Mouse (Mus musculus) lung, postnatal 0 days (tissue): ENCODE measurements at regions not wholly inside any gene's neighbourhood (a gene's known extent, or its start where the extent isn't known, plus 50 kb on each side); places are given as distances from the start of the nearest gene placed in this dataset.

Source experiments
- ATAC-seq: fragments of 200-750 bp; cut with Nextera tagmentation; 2 replicates; pipeline ENCODE4 v1.8.0; 2017; ENCODE audit warnings: moderate library complexity
- DNase-seq: peaks from one replicate; pipeline ENCODE4 v3.0.0-alpha.2; 2016; ENCODE audit warnings: low spot score
- H3K27ac ChIP-seq: fragments of 300-500 bp; sonication (generic); 2 replicates; pipeline ENCODE4 v1.5.1; 2014; ENCODE audit warnings: antibody characterized with exemption, mild to moderate bottlenecking, low read length, mixed read lengths
- H3K27me3 ChIP-seq: fragments of 300-500 bp; sonication (generic); replicated peaks from 2 replicates; pipeline ENCODE4 v1.6.1; 2014; ENCODE audit warnings: low read length, mixed read lengths; ENCODE audit not compliant: insufficient read depth
- H3K36me3 ChIP-seq: fragments of 300-500 bp; sonication (generic); 2 replicates; pipeline ENCODE4 v1.6.1; 2014; ENCODE audit warnings: low read length, mixed read lengths; ENCODE audit not compliant: insufficient read depth
- H3K4me1 ChIP-seq: fragments of 300-500 bp; sonication (generic); 2 replicates; pipeline ENCODE4 v1.6.1; 2014; ENCODE audit warnings: antibody characterized with exemption, low read depth, low read length, mixed read lengths; ENCODE audit not compliant: insufficient read depth
- H3K4me2 ChIP-seq: fragments of 300-500 bp; sonication (generic); replicated peaks from 2 replicates; pipeline ENCODE4 v1.6.1; 2014; ENCODE audit warnings: low read depth, mild to moderate bottlenecking, low read length, moderate library complexity, mixed read lengths
- H3K4me3 ChIP-seq: fragments of 300-500 bp; sonication (generic); 2 replicates; pipeline ENCODE4 v1.5.1; 2014; ENCODE audit warnings: low read depth, low read length
- H3K9ac ChIP-seq: fragments of 300-500 bp; sonication (generic); replicated peaks from 2 replicates; pipeline ENCODE4 v1.6.1; 2014; ENCODE audit warnings: low read depth, mild to moderate bottlenecking
- H3K9me3 ChIP-seq: fragments of 300-500 bp; sonication (generic); 2 replicates; pipeline ENCODE4 v1.6.1; 2016; ENCODE audit warnings: low read length, mixed read lengths
- CTCF ChIP-seq: IDR thresholded peaks from 2 replicates; pipeline ENCODE4 v1.5.1; 2016; ENCODE audit warnings: antibody characterized with exemption, mild to moderate bottlenecking
- EP300 ChIP-seq: IDR thresholded peaks from 2 replicates; pipeline ENCODE4 v1.6.1; 2016; ENCODE audit warnings: antibody characterized with exemption, mild to moderate bottlenecking, control low read depth
- WGBS: fragments of 180-500 bp; shearing (Covaris S2); extraction: QIAGEN DNeasy Blood & Tissue Kit; methylation state at CpG from one replicate; pipeline ENCODE4 v1.1.7; 2014; 5-methylcytosine and 5-hydroxymethylcytosine counted together

GRCm38 (mm10) chr11:32136066-32136465, 64.0 kb downstream of the Il9r start:
- WGBS, result 71% methylated on average over 5 of the region's 5 CpGs
- Histone ChIP-seq H3K9ac (no peak overlapping the region), H3K9me3 (no peaks in the 10 kb centered on the region), H3K4me3 (no peak overlapping the region), H3K36me3 (no peaks in the 10 kb centered on the region), H3K27ac (no peak overlapping the region), H3K4me2 (no peak overlapping the region), H3K4me1 (no peaks in the 10 kb centered on the region), H3K27me3 (no peaks in the 10 kb centered on the region)
- TF ChIP-seq EP300 (no peak), CTCF (no peak)
- DNase-seq (no peak), ATAC-seq (no peak)

- Histone ChIP-seq H3K36me3 (no peaks in the 10 kb centered on the region), H3K4me3 (no peak overlapping the region), H3K4me2 (no peak overlapping the region), H3K27ac (no peak overlapping the region), H3K9me3 (no peaks in the 10 kb centered on the region), H3K9ac (no peak overlapping the region), H3K4me1 (no peaks in the 10 kb centered on the region), H3K27me3 (no peaks in the 10 kb centered on the region)
- TF ChIP-seq CTCF (no peak), EP300 (no peak)
- WGBS, result 69% methylated on average over 7 of the region's 7 CpGs
- DNase-seq, result no peak
- no peak for ATAC-seq
Measured at GRCm38 (mm10) chr11:32133996-32134395, 66.1 kb downstream of the Il9r start.

GRCm38 (mm10) chr11:32132008-32132615, 68.0 kb downstream of the Il9r start:
- TF ChIP-seq EP300, result no peak
- TF ChIP-seq CTCF, result peak; percentile 71
- 78% methylated on average over 3 of the region's 3 CpGs for WGBS
- no peak overlapping the region for H3K4me3 ChIP-seq
- DNase-seq, result no peak
- no peaks in the 10 kb centered on the region for H3K27me3 ChIP-seq
- no peaks in the 10 kb centered on the region for H3K9me3 ChIP-seq
- ATAC-seq, result no peak
- H3K27ac ChIP-seq, result no peak overlapping the region
- H3K9ac ChIP-seq, result no peak overlapping the region
- H3K4me1 ChIP-seq, result no peaks in the 10 kb centered on the region
- no peak overlapping the region for H3K4me2 ChIP-seq
- H3K36me3 ChIP-seq, result no peaks in the 10 kb centered on the region

GRCm38 (mm10) chr11:32128551-32128950, 71.5 kb downstream of the Il9r start:
- H3K27ac ChIP-seq, result no peak overlapping the region
- no peak for ATAC-seq
- no peak for TF ChIP-seq EP300
- H3K27me3 ChIP-seq, result no peaks in the 10 kb centered on the region
- WGBS, result 52% methylated on average over 7 of the region's 7 CpGs
- no peak overlapping the region for H3K9ac ChIP-seq
- H3K4me1 ChIP-seq, result no peaks in the 10 kb centered on the region
- no peaks in the 10 kb centered on the region for H3K9me3 ChIP-seq
- H3K4me2 ChIP-seq, result no peak overlapping the region
- no peak overlapping the region for H3K4me3 ChIP-seq
- DNase-seq, result no peak
- H3K36me3 ChIP-seq, result no peaks in the 10 kb centered on the region

- H3K36me3 ChIP-seq, result no peaks in the 10 kb centered on the region
- H3K4me2 ChIP-seq, result no peak overlapping the region
- H3K4me1 ChIP-seq, result no peaks in the 10 kb centered on the region
- H3K9me3 ChIP-seq, result no peaks in the 10 kb centered on the region
- no peak overlapping the region for H3K4me3 ChIP-seq
- ATAC-seq, result no peak
- no peak for TF ChIP-seq EP300
- TF ChIP-seq CTCF, result no peak
- no peaks in the 10 kb centered on the region for H3K27me3 ChIP-seq
- no peak overlapping the region for H3K9ac ChIP-seq
- 56% methylated on average over 3 of the region's 3 CpGs for WGBS
- H3K27ac ChIP-seq, result no peak overlapping the region
- DNase-seq, result no peak
Measured at GRCm38 (mm10) chr11:32128018-32128417, 72.1 kb downstream of the Il9r start.

GRCm38 (mm10) chr11:32127401-32127817, 72.7 kb downstream of the Il9r start:
- H3K27me3 ChIP-seq, result no peaks in the 10 kb centered on the region
- 74% methylated on average over 7 of the region's 7 CpGs for WGBS
- no peak for TF ChIP-seq EP300
- no peak for TF ChIP-seq CTCF
- no peaks in the 10 kb centered on the region for H3K36me3 ChIP-seq
- H3K4me2 ChIP-seq, result no peak overlapping the region
- H3K4me3 ChIP-seq, result no peak overlapping the region
- H3K9me3 ChIP-seq, result no peaks in the 10 kb centered on the region
- H3K9ac ChIP-seq, result no peak overlapping the region
- DNase-seq, result no peak
- no peak for ATAC-seq
- H3K4me1 ChIP-seq, result no peaks in the 10 kb centered on the region
- H3K27ac ChIP-seq, result no peak overlapping the region

GRCm38 (mm10) chr11:32126786-32127185, 73.3 kb downstream of the Il9r start:
- Histone ChIP-seq H3K4me1 (no peaks in the 10 kb centered on the region), H3K27ac (no peak overlapping the region), H3K27me3 (no peaks in the 10 kb centered on the region), H3K9me3 (no peaks in the 10 kb centered on the region), H3K9ac (no peak overlapping the region), H3K4me2 (no peak overlapping the region), H3K36me3 (no peaks in the 10 kb centered on the region), H3K4me3 (no peak overlapping the region)
- ATAC-seq (no peak), DNase-seq (no peak)
- 73% methylated on average over 1 of the region's 1 CpGs for WGBS
- TF ChIP-seq CTCF, result no peak
- TF ChIP-seq EP300, result no peak
